In genomic region chr3:89411490-89412393, GRCm38 (mm10) we compare ENCODE assay signal across 8 mouse cellular contexts. TPM values are rescaled to one million over a fixed set of nuclear protein-coding genes. Genes with fewer than 3 reads are reported as not detected.
DNase-seq lines count a peak whose midpoint lies in the region; ATAC-seq and TF ChIP-seq lines count a peak whose summit lies in the region.

Flad1 (minus strand) TSS chr3:89411870.

- dilution Hi-C loops in CH12.LX (cut with MboI; ENCODE audit: extremely low pct_ligation_motif_present, extremely low pct_unique_long_range_greater_than_20kb, low sequenced_read_pairs): no loop called here

- H3K9ac ChIP-seq in CH12.LX (ENCODE audit: insufficient read depth, low read depth): peak within 1 kb of the TSS; percentile 69
- H3K9ac ChIP-seq in forebrain, embryonic 11.5 days (ENCODE audit: low read length): peak within 1 kb of the TSS; percentile 49
- peak within 1 kb of the TSS; percentile 81 for H3K9ac ChIP-seq in heart, embryonic 16.5 days (ENCODE audit: low read length)
- H3K9ac ChIP-seq in liver, embryonic 15.5 days: peak within 1 kb of the TSS; percentile 53
- peak within 1 kb of the TSS; percentile 48 for H3K9ac ChIP-seq in neural tube, embryonic 12.5 days

- peak within 1 kb of the TSS; percentile 58 for H3K4me2 ChIP-seq in CH12.LX (ENCODE audit: insufficient read depth, low read depth, poor library complexity, severe bottlenecking)
- H3K4me2 ChIP-seq in forebrain, embryonic 11.5 days (ENCODE audit: low read depth, low read length, severe bottlenecking): peak within 1 kb of the TSS; percentile 60
- peak within 1 kb of the TSS; percentile 85 for H3K4me2 ChIP-seq in heart, embryonic 16.5 days (ENCODE audit: low read depth, low read length)
- H3K4me2 ChIP-seq in liver, embryonic 15.5 days: peak within 1 kb of the TSS; percentile 76
- peak within 1 kb of the TSS; percentile 64 for H3K4me2 ChIP-seq in neural tube, embryonic 12.5 days (replicated peaks)

- DNase-seq in CH12.LX (ENCODE audit: extremely low read depth): peak; percentile 100
- peak; percentile 100 for DNase-seq in c-Kit-positive CD71-positive TER-119-negative erythroid progenitor cells, embryonic 14.5 days (ENCODE audit: low read depth)
- peak; percentile 96 for DNase-seq in forebrain, embryonic 11.5 days (ENCODE audit: low spot score)
- peak; percentile 96 to 99 for DNase-seq in kidney, postnatal 36 days
- DNase-seq in telencephalon, adult 2 months (ENCODE audit: low read depth, low spot score): peak; percentile 100

- peak; percentile 67 for TF ChIP-seq POLR2A in CH12.LX (IDR thresholded peaks at IDR 0.05; ENCODE audit: low read depth, low read length)

- 6% methylated on average over 28 of the region's 28 CpGs for WGBS in forebrain, embryonic 11.5 days
- WGBS in heart, embryonic 16.5 days: 5% methylated on average over 28 of the region's 28 CpGs
- WGBS in liver, embryonic 15.5 days (ENCODE audit: insufficient replicate concordance): 5% methylated on average over 28 of the region's 28 CpGs
- WGBS in neural tube, embryonic 12.5 days: 7% methylated on average over 28 of the region's 28 CpGs

- TF ChIP-seq RAD21 in CH12.LX (IDR thresholded peaks at IDR 0.05; ENCODE audit: low read depth, low read length): no peak

- no peak for TF ChIP-seq EP300 in CH12.LX (IDR thresholded peaks at IDR 0.05; ENCODE audit: low read length)

- peaks cover 48 to 64% of the 10 kb centered on the region in 2 experiments for H3K36me3 ChIP-seq in CH12.LX (replicated peaks in 1 of 2; ENCODE audit: control insufficient read depth in 1 of 2, insufficient read depth in 1 of 2, low read length in 1 of 2)
- H3K36me3 ChIP-seq in forebrain, embryonic 11.5 days (ENCODE audit: control insufficient read depth, insufficient read depth, low read length): peaks cover 14% of the 10 kb centered on the region
- peaks cover 27% of the 10 kb centered on the region for H3K36me3 ChIP-seq in heart, embryonic 16.5 days (ENCODE audit: control insufficient read depth, insufficient read depth)
- peaks cover 60% of the 10 kb centered on the region for H3K36me3 ChIP-seq in liver, embryonic 15.5 days (replicated peaks)
- H3K36me3 ChIP-seq in neural tube, embryonic 12.5 days: peaks cover 24% of the 10 kb centered on the region

- no peaks in the 10 kb centered on the region for H3K27me3 ChIP-seq in CH12.LX (replicated peaks)
- no peaks in the 10 kb centered on the region for H3K27me3 ChIP-seq in forebrain, embryonic 11.5 days (ENCODE audit: control insufficient read depth, insufficient read depth, low read length)
- H3K27me3 ChIP-seq in heart, embryonic 16.5 days (ENCODE audit: control insufficient read depth, insufficient read depth, low read length): no peaks in the 10 kb centered on the region
- no peaks in the 10 kb centered on the region for H3K27me3 ChIP-seq in liver, embryonic 15.5 days
- no peaks in the 10 kb centered on the region for H3K27me3 ChIP-seq in neural tube, embryonic 12.5 days (replicated peaks)

- H3K4me3 ChIP-seq in CH12.LX (replicated peaks in 1 of 3; ENCODE audit: low read depth in 2 of 3, low read length in 2 of 3, poor library complexity in 1 of 3): peak within 1 kb of the TSS; percentile 61 to 96 (median 64)
- peak within 1 kb of the TSS; percentile 39 for H3K4me3 ChIP-seq in forebrain, embryonic 11.5 days (ENCODE audit: low read depth, low read length)
- peak within 1 kb of the TSS; percentile 81 for H3K4me3 ChIP-seq in heart, embryonic 16.5 days (ENCODE audit: low read length)
- H3K4me3 ChIP-seq in liver, embryonic 15.5 days (replicated peaks): peak within 1 kb of the TSS; percentile 69
- H3K4me3 ChIP-seq in neural tube, embryonic 12.5 days: peak within 1 kb of the TSS; percentile 42

- no peak for TF ChIP-seq CTCF in CH12.LX (conservative IDR thresholded peaks at IDR 0.05 in 1 of 2, IDR thresholded peaks at IDR 0.05 in 1 of 2; ENCODE audit: low read depth in 2 of 2, low read length in 2 of 2)

- H3K4me1 ChIP-seq in CH12.LX (ENCODE audit: control insufficient read depth in 1 of 2, insufficient read depth in 2 of 2): peaks cover 8 to 54% of the 10 kb centered on the region in 2 experiments
- peaks cover 9% of the 10 kb centered on the region for H3K4me1 ChIP-seq in forebrain, embryonic 11.5 days (replicated peaks; ENCODE audit: control insufficient read depth, insufficient read depth, low read length)
- H3K4me1 ChIP-seq in heart, embryonic 16.5 days (ENCODE audit: control insufficient read depth, insufficient read depth, low read length): peaks cover 10% of the 10 kb centered on the region
- peaks cover 23% of the 10 kb centered on the region for H3K4me1 ChIP-seq in liver, embryonic 15.5 days (replicated peaks)
- H3K4me1 ChIP-seq in neural tube, embryonic 12.5 days: peaks cover 7% of the 10 kb centered on the region

- peak; percentile 100 for ATAC-seq in forebrain, embryonic 11.5 days (replicated peaks; ENCODE audit: low FRiP score)
- peak; percentile 99 for ATAC-seq in heart, embryonic 16.5 days (replicated peaks; ENCODE audit: extremely low read depth, insufficient read depth, low FRiP score)
- peak; percentile 100 for ATAC-seq in liver, embryonic 15.5 days (ENCODE audit: insufficient read depth)
- ATAC-seq in neural tube, embryonic 12.5 days (ENCODE audit: low FRiP score, low read depth): peak; percentile 100

- H3K27ac ChIP-seq in CH12.LX (ENCODE audit: insufficient read depth, low read depth): peak within 1 kb of the TSS; percentile 64; the same call in 1 of the 2 replicates
- no peak within 1 kb of the TSS for H3K27ac ChIP-seq in forebrain, embryonic 11.5 days (ENCODE audit: low read depth, low read length)
- H3K27ac ChIP-seq in heart, embryonic 16.5 days (ENCODE audit: low read length): peak within 1 kb of the TSS; percentile 62
- H3K27ac ChIP-seq in liver, embryonic 15.5 days (replicated peaks): peak within 1 kb of the TSS; percentile 45
- no peak within 1 kb of the TSS for H3K27ac ChIP-seq in neural tube, embryonic 12.5 days

- H3K79me2 ChIP-seq in CH12.LX (replicated peaks; ENCODE audit: control insufficient read depth, extremely low read depth, insufficient read depth, poor library complexity, severe bottlenecking): peaks cover 17% of the 10 kb centered on the region

- in situ Hi-C loops in CH12.LX (cut with MboI; ENCODE audit: low pct_ligation_motif_present, low pct_unique_long_range_greater_than_20kb, low sequenced_read_pairs): no loop called here

- peaks cover 8% of the 10 kb centered on the region for H3K9me3 ChIP-seq in CH12.LX (replicated peaks; ENCODE audit: low read length)
- no peaks in the 10 kb centered on the region for H3K9me3 ChIP-seq in forebrain, embryonic 11.5 days (ENCODE audit: control insufficient read depth, low read length)
- H3K9me3 ChIP-seq in heart, embryonic 16.5 days (replicated peaks; ENCODE audit: control insufficient read depth, low read length): no peaks in the 10 kb centered on the region
- no peaks in the 10 kb centered on the region for H3K9me3 ChIP-seq in liver, embryonic 15.5 days (replicated peaks)
- no peaks in the 10 kb centered on the region for H3K9me3 ChIP-seq in neural tube, embryonic 12.5 days

TF ChIP-seq in CH12.LX, 34 proteins besides CTCF, POLR2A, EP300 and RAD21 (continues in another document):
- peak; percentile 94 for TF ChIP-seq POLR2AphosphoS2 (IDR thresholded peaks at IDR 0.05; ENCODE audit: low read depth, low read length)
- TF ChIP-seq TBP (conservative IDR thresholded peaks at IDR 0.05; ENCODE audit: low read depth, low read length): no peak
- TF ChIP-seq ELF1 (IDR thresholded peaks at IDR 0.05; ENCODE audit: low read depth, low read length): peak; percentile 98
- TF ChIP-seq GABPA (IDR thresholded peaks at IDR 0.05; ENCODE audit: insufficient replicate concordance, low read depth, low read length): no peak; the same call in 1 of the 2 replicates
- peak; percentile 98 for TF ChIP-seq SIN3A (IDR thresholded peaks at IDR 0.05; ENCODE audit: low read length)
- peak; percentile 66 for TF ChIP-seq NRF1 (IDR thresholded peaks at IDR 0.05; ENCODE audit: low read depth, low read length)
- no peak; the same call in 1 of the 2 replicates for TF ChIP-seq ZMIZ1 (IDR thresholded peaks at IDR 0.05; ENCODE audit: low read depth, low read length)
- no peak for TF ChIP-seq MAFK (IDR thresholded peaks at IDR 0.05; ENCODE audit: insufficient replicate concordance, low read length)
- TF ChIP-seq E2F4 (IDR thresholded peaks at IDR 0.05; ENCODE audit: insufficient replicate concordance, low read depth, low read length): no peak
- TF ChIP-seq IRF4 (IDR thresholded peaks at IDR 0.05; ENCODE audit: low read depth, low read length): peak; percentile 29; the same call in 1 of the 2 replicates
- TF ChIP-seq TCF12 (IDR thresholded peaks at IDR 0.05; ENCODE audit: low read depth, low read length): peak; percentile 52
- TF ChIP-seq KAT2A (IDR thresholded peaks at IDR 0.05; ENCODE audit: insufficient replicate concordance, low read length): peak; percentile 93
- TF ChIP-seq JUND (conservative IDR thresholded peaks at IDR 0.05; ENCODE audit: low read depth, low read length): no peak
- no peak for TF ChIP-seq MAX (IDR thresholded peaks at IDR 0.05; ENCODE audit: low read length)
- no peak for TF ChIP-seq BHLHE40 (IDR thresholded peaks at IDR 0.05; ENCODE audit: low read depth, low read length)
- TF ChIP-seq CHD1 (IDR thresholded peaks at IDR 0.05; ENCODE audit: low read depth, low read length): no peak
- no peak; the same call in 1 of the 2 replicates for TF ChIP-seq MYC (IDR thresholded peaks at IDR 0.05; ENCODE audit: low read depth, low read length)
- TF ChIP-seq NELFE (IDR thresholded peaks at IDR 0.05; ENCODE audit: low read depth, low read length): peak; percentile 63
- peak; percentile 87 for TF ChIP-seq HCFC1 (IDR thresholded peaks at IDR 0.05; ENCODE audit: low read depth, low read length)
- TF ChIP-seq ZC3H11A (IDR thresholded peaks at IDR 0.05; ENCODE audit: low read depth, low read length): no peak
- no peak; the same call in 1 of the 2 replicates for TF ChIP-seq RCOR1 (conservative IDR thresholded peaks at IDR 0.05; ENCODE audit: low read depth, low read length)
- no peak for TF ChIP-seq USF1 (IDR thresholded peaks at IDR 0.05; ENCODE audit: low read depth, low read length)
- no peak for TF ChIP-seq USF2 (conservative IDR thresholded peaks at IDR 0.05; ENCODE audit: low read depth, low read length)
- no peak for TF ChIP-seq ZKSCAN1 (IDR thresholded peaks at IDR 0.05; ENCODE audit: borderline replicate concordance, low read depth, low read length)

RNA-seq across cellular contexts. Expression of gene Flad1, which starts in this region (rescaled TPM):
- total RNA-seq in CH12.LX (2012; rRNA removed): 26.9 and 29.0 TPM in 2 replicates
- 28.7 and 31.1 TPM in 2 replicates for total RNA-seq in CH12.LX (2014; rRNA removed)
- 25.9 and 26.0 TPM in 2 replicates for polyA plus RNA-seq in CH12.LX (2012; ENCODE audit: insufficient read length, low read depth)
- 28.5 and 31.9 TPM in 2 replicates for polyA plus RNA-seq in forebrain, embryonic 11.5 days (2014; fragmentation: Nextera tagmentation; extraction: Ambion mirVana)
- polyA plus RNA-seq in heart, embryonic 16.5 days (2015; fragmentation: Nextera tagmentation; extraction: Ambion mirVana): 38.8 and 41.0 TPM in 2 replicates
- polyA plus RNA-seq in liver, embryonic 15.5 days (2015; fragmentation: Nextera tagmentation; extraction: Ambion mirVana): 14.3 and 16.4 TPM in 2 replicates
- polyA plus RNA-seq in neural tube, embryonic 12.5 days (2016; fragmentation: Nextera tagmentation; extraction: Ambion mirVana): 33.4 and 35.0 TPM in 2 replicates

Comparison
In these comparisons a context has a peak if more than half of its experiments do, and no peak if none do; other contexts are left out.
1. H3K27ac ChIP-seq: peak in CH12.LX (single experiment), heart, embryonic 16.5 days (single experiment) and liver, embryonic 15.5 days (single experiment); none in forebrain, embryonic 11.5 days (single experiment) and neural tube, embryonic 12.5 days (single experiment).
2. Peak in every context shown above with its lines, with median percentiles within 50 percentile points of each other: DNase-seq, H3K4me2 ChIP-seq, H3K4me3 ChIP-seq, H3K9ac ChIP-seq and ATAC-seq.